Mouse (Mus musculus) MEL (cell line): ENCODE measurements at regions not wholly inside any gene's neighbourhood (a gene's known extent, or its start where the extent isn't known, plus 50 kb on each side); places are given as distances from the start of the nearest gene placed in this dataset.

Experiments
- DNase-seq: peaks from one replicate; pipeline ENCODE4 v3.0.0; 2011; ENCODE audit warnings: low read depth, low spot score
- H3K27ac ChIP-seq: 2 replicates; pipeline ENCODE4 v1.5.1; 2012; ENCODE audit warnings: low read depth, mild to moderate bottlenecking, control low read depth, low read length, moderate library complexity; ENCODE audit not compliant: control insufficient read depth
- H3K27me3 ChIP-seq, 2 experiments: fragments of 150-350 bp in 1 of 2; sonication (generic) in 1 of 2; 2 replicates each; pipeline ENCODE4 v1.6.1; 2012; ENCODE audit warnings: low read length in 2 of 2, mild to moderate bottlenecking in 2 of 2, improper control_type of control experiment in 1 of 2, moderate library complexity in 1 of 2; ENCODE audit not compliant: insufficient read depth in 2 of 2, control insufficient read depth in 1 of 2
- H3K36me3 ChIP-seq, 2 experiments: 2 replicates each; pipeline ENCODE4 v1.6.1; 2012 to 2014; ENCODE audit warnings: low read length in 2 of 2, improper control_type of control experiment in 1 of 2, inconsistent platforms in 1 of 2, mild to moderate bottlenecking in 1 of 2; ENCODE audit not compliant: insufficient read depth in 2 of 2, control insufficient read depth in 1 of 2
- H3K4me1 ChIP-seq, 2 experiments: fragments of 150-350 bp in 1 of 2; sonication (generic) in 1 of 2; 2 replicates each; pipeline ENCODE4 v1.6.1; 2012; ENCODE audit warnings: low read length in 2 of 2, improper control_type of control experiment in 1 of 2, mild to moderate bottlenecking in 1 of 2; ENCODE audit not compliant: insufficient read depth in 2 of 2, control insufficient read depth in 1 of 2
- H3K4me3 ChIP-seq, 2 experiments: fragments of 150-350 bp in 1 of 2; sonication (generic) in 1 of 2; 2 replicates each; pipeline ENCODE4 v1.5.1; 2012; ENCODE audit warnings: low read depth in 2 of 2, low read length in 2 of 2, mild to moderate bottlenecking in 2 of 2, moderate library complexity in 2 of 2, control low read depth in 1 of 2, improper control_type of control experiment in 1 of 2; ENCODE audit not compliant: control insufficient read depth in 1 of 2, insufficient read depth in 1 of 2
- H3K79me2 ChIP-seq: 2 replicates; pipeline ENCODE4 v1.6.1; 2012; ENCODE audit warnings: mild to moderate bottlenecking, low read length, moderate library complexity; ENCODE audit not compliant: control insufficient read depth, poor library complexity, insufficient read depth
- H3K9ac ChIP-seq: 2 replicates; pipeline ENCODE4 v1.6.1; 2012; ENCODE audit warnings: low read depth, mild to moderate bottlenecking, control low read depth, low read length, moderate library complexity; ENCODE audit not compliant: control insufficient read depth, poor library complexity, severe bottlenecking
- H3K9me3 ChIP-seq: fragments of 150-350 bp; sonication (generic); replicated peaks from 2 replicates; pipeline ENCODE4 v1.6.1; 2012; ENCODE audit warnings: mild to moderate bottlenecking, low read length, improper control_type of control experiment, moderate library complexity; ENCODE audit not compliant: insufficient read depth
- CHD2 ChIP-seq: IDR thresholded peaks from 2 replicates; pipeline ENCODE4 v1.6.1; 2011; ENCODE audit warnings: low read length, improper control_type of control experiment
- E2F4 ChIP-seq: IDR thresholded peaks from 2 replicates; pipeline ENCODE4 v1.6.1; 2011; ENCODE audit warnings: low read depth, low read length, improper control_type of control experiment, borderline replicate concordance
- EP300 ChIP-seq, 2 experiments: IDR thresholded peaks; 2 replicates each; pipeline ENCODE4 v1.6.1; 2011; ENCODE audit warnings: improper control_type of control experiment in 2 of 2, low read length in 2 of 2, low read depth in 1 of 2, mild to moderate bottlenecking in 1 of 2
- GABPA ChIP-seq: IDR thresholded peaks from 2 replicates; pipeline ENCODE4 v1.6.1; 2012; ENCODE audit warnings: low read depth, mild to moderate bottlenecking, inconsistent platforms, low read length, improper control_type of control experiment, moderate library complexity
- KAT2A ChIP-seq: conservative IDR thresholded peaks from 2 replicates; pipeline ENCODE4 v1.6.1; 2012; ENCODE audit warnings: low read depth, low read length, improper control_type of control experiment, inconsistent platforms
- MAX ChIP-seq: IDR thresholded peaks from 2 replicates; pipeline ENCODE4 v1.6.1; 2011; ENCODE audit warnings: low read length, improper control_type of control experiment
- MXI1 ChIP-seq: IDR thresholded peaks from 2 replicates; pipeline ENCODE4 v1.6.1; 2011; ENCODE audit warnings: mild to moderate bottlenecking, low read depth, low read length, improper control_type of control experiment
- MYB ChIP-seq: IDR thresholded peaks from 2 replicates; pipeline ENCODE4 v1.6.1; 2011; ENCODE audit warnings: mild to moderate bottlenecking, low read depth, low read length, improper control_type of control experiment
- NELFE ChIP-seq: IDR thresholded peaks from 2 replicates; pipeline ENCODE4 v1.6.1; 2011; ENCODE audit warnings: low read depth, low read length, improper control_type of control experiment
- POLR2A ChIP-seq, 2 experiments: IDR thresholded peaks; 2 replicates each; pipeline ENCODE4 v1.6.1; 2011 to 2012; ENCODE audit warnings: low read length in 2 of 2, mild to moderate bottlenecking in 2 of 2, control low read depth in 1 of 2, improper control_type of control experiment in 1 of 2, low read depth in 1 of 2, moderate library complexity in 1 of 2; ENCODE audit not compliant: control insufficient read depth in 1 of 2, insufficient read depth in 1 of 2, poor library complexity in 1 of 2
- POLR2AphosphoS2 ChIP-seq: IDR thresholded peaks from 2 replicates; pipeline ENCODE4 v1.6.1; 2011; ENCODE audit warnings: low read length, improper control_type of control experiment
- POLR2AphosphoS5 ChIP-seq: IDR thresholded peaks from 2 replicates; pipeline ENCODE4 v1.6.1; 2012; ENCODE audit warnings: low read depth, borderline replicate concordance, mild to moderate bottlenecking, inconsistent platforms, low read length, moderate library complexity, mixed read lengths
- SIN3A ChIP-seq: IDR thresholded peaks from 2 replicates; pipeline ENCODE4 v1.6.1; 2012; ENCODE audit warnings: low read length, improper control_type of control experiment, inconsistent platforms
- TAL1 ChIP-seq: IDR thresholded peaks from 2 replicates; pipeline ENCODE4 v1.6.1; 2012; ENCODE audit warnings: mild to moderate bottlenecking, inconsistent platforms, low read length, moderate library complexity, mixed read lengths
- TBP ChIP-seq: IDR thresholded peaks from 2 replicates; pipeline ENCODE4 v1.8.0; 2011; ENCODE audit warnings: low read depth, low read length, improper control_type of control experiment
- USF2 ChIP-seq, 2 experiments: IDR thresholded peaks; 2 replicates each; pipeline ENCODE4 v1.6.1; 2011 to 2012; ENCODE audit warnings: improper control_type of control experiment in 2 of 2, low read length in 2 of 2, borderline replicate concordance in 1 of 2, inconsistent platforms in 1 of 2, low read depth in 1 of 2, mild to moderate bottlenecking in 1 of 2; ENCODE audit not compliant: insufficient read depth in 1 of 2
- ZKSCAN1 ChIP-seq: IDR thresholded peaks from 2 replicates; pipeline ENCODE4 v1.6.1; 2012; ENCODE audit warnings: low read depth, mild to moderate bottlenecking, inconsistent platforms, low read length, improper control_type of control experiment, moderate library complexity
- ZNF384 ChIP-seq: IDR thresholded peaks from 2 replicates; pipeline ENCODE4 v1.6.1; 2012; ENCODE audit warnings: low read depth, mild to moderate bottlenecking, inconsistent platforms, low read length, improper control_type of control experiment

- Histone ChIP-seq H3K4me1 (no peaks in the 10 kb centered on the region), H3K27ac (no peak overlapping the region), H3K9me3 (no peaks in the 10 kb centered on the region), H3K36me3 (no peaks in the 10 kb centered on the region), H3K9ac (no peak overlapping the region), H3K27me3 (no peaks in the 10 kb centered on the region), H3K79me2 (no peaks in the 10 kb centered on the region), H3K4me3 (no peak overlapping the region)
- DNase-seq, result no peak
- no peak for TF ChIP-seq POLR2A (IDR thresholded peaks at IDR 0.05; ENCODE audit: control insufficient read depth in 1 of 2, insufficient read depth in 1 of 2, low read depth in 1 of 2, low read length in 2 of 2, poor library complexity in 1 of 2)
- TF ChIP-seq ZKSCAN1, result no peak
- no peak for TF ChIP-seq GABPA
- TF ChIP-seq ZNF384, result no peak
- no peak for TF ChIP-seq KAT2A
- TF ChIP-seq MAX, result no peak
- TF ChIP-seq NELFE, result no peak
- no peak for TF ChIP-seq USF2 (IDR thresholded peaks at IDR 0.05; ENCODE audit: borderline replicate concordance in 1 of 2, insufficient read depth in 1 of 2, low read depth in 1 of 2, low read length in 2 of 2)
- TF ChIP-seq TBP, result no peak
- no peak for TF ChIP-seq TAL1
- TF ChIP-seq E2F4, result no peak
- no peak for TF ChIP-seq MXI1
- no peak for TF ChIP-seq SIN3A
- TF ChIP-seq POLR2AphosphoS5, result no peak
- TF ChIP-seq POLR2AphosphoS2, result no peak
- no peak for TF ChIP-seq CHD2
- TF ChIP-seq MYB, result no peak
Observed at GRCm38 (mm10) chr12:58652701-58653100, 359.1 kb downstream of the Sec23a start.

- no peak for DNase-seq
- Histone ChIP-seq H3K9me3 (no peaks in the 10 kb centered on the region), H3K27me3 (no peaks in the 10 kb centered on the region), H3K36me3 (no peaks in the 10 kb centered on the region), H3K27ac (no peak overlapping the region), H3K79me2 (no peaks in the 10 kb centered on the region), H3K4me3 (no peak overlapping the region), H3K4me1 (no peaks in the 10 kb centered on the region)
- TF ChIP-seq TBP (no peak), USF2 (IDR thresholded peaks at IDR 0.05; ENCODE audit: borderline replicate concordance in 1 of 2, insufficient read depth in 1 of 2, low read depth in 1 of 2, low read length in 2 of 2) (no peak), EP300 (IDR thresholded peaks at IDR 0.05; ENCODE audit: low read depth in 1 of 2, low read length in 2 of 2) (no peak), TAL1 (no peak)
- TF ChIP-seq, all 39 proteins: peak for 0
- H3K9ac ChIP-seq, result no peak overlapping the region
Observed at GRCm38 (mm10) chr12:58648322-58648721, 363.5 kb downstream of the Sec23a start.
